Mouse (Mus musculus) hindbrain, postnatal 0 days (tissue): Measurements from ENCODE around the gene H2-DMa. TPM values are rescaled to one million over a fixed set of nuclear protein-coding genes. Genes with fewer than 3 reads are reported as not detected.
A peak's percentile ranks its signal among the peaks of the same experiment; 100 is the strongest.

ENCODE experiments used
- ATAC-seq: fragments of 200-750 bp; cut with Nextera tagmentation; 2 replicates; pipeline ENCODE4 v1.8.0; 2017; ENCODE audit warnings: mild to moderate bottlenecking, moderate TSS enrichment, moderate library complexity
- DNase-seq: peaks from one replicate; pipeline ENCODE4 v3.0.0-alpha.2; 2015; ENCODE audit warnings: low spot score
- H3K27ac ChIP-seq: fragments of 300-500 bp; sonication (generic); 2 replicates; pipeline ENCODE4 v1.5.1; 2014; ENCODE audit warnings: mild to moderate bottlenecking
- H3K27me3 ChIP-seq: fragments of 300-500 bp; sonication (generic); 2 replicates; pipeline ENCODE4 v1.6.1; 2014; ENCODE audit warnings: low read length, mixed read lengths; ENCODE audit not compliant: insufficient read depth
- H3K36me3 ChIP-seq: fragments of 300-500 bp; sonication (generic); 2 replicates; pipeline ENCODE4 v1.6.1; 2014; ENCODE audit warnings: low read length, mixed read lengths; ENCODE audit not compliant: insufficient read depth
- H3K4me1 ChIP-seq: fragments of 300-500 bp; sonication (generic); 2 replicates; pipeline ENCODE4 v1.6.1; 2014; ENCODE audit warnings: antibody characterized with exemption, low read length, mixed read lengths; ENCODE audit not compliant: insufficient read depth
- H3K4me2 ChIP-seq: fragments of 300-500 bp; sonication (generic); 2 replicates; pipeline ENCODE4 v1.6.1; 2014; ENCODE audit warnings: low read depth, mild to moderate bottlenecking, low read length, moderate library complexity, mixed read lengths
- H3K4me3 ChIP-seq: fragments of 300-500 bp; sonication (generic); 2 replicates; pipeline ENCODE4 v1.5.1; 2014; ENCODE audit warnings: low read length
- H3K9ac ChIP-seq: fragments of 300-500 bp; sonication (generic); replicated peaks from 2 replicates; pipeline ENCODE4 v1.6.1; 2014; ENCODE audit warnings: mild to moderate bottlenecking, low read length, moderate library complexity, mixed read lengths
- H3K9me3 ChIP-seq: fragments of 300-500 bp; sonication (generic); 2 replicates; pipeline ENCODE4 v1.6.1; 2016; ENCODE audit warnings: low read length, mixed read lengths
- CTCF ChIP-seq: IDR thresholded peaks from 2 replicates; pipeline ENCODE4 v1.5.1; 2016; ENCODE audit warnings: antibody characterized with exemption, control low read depth, low read depth
- WGBS: fragments of 180-500 bp; shearing (Covaris S2); extraction: QIAGEN DNeasy Blood & Tissue Kit; methylation state at CpG from one replicate; pipeline ENCODE4 v1.1.7; 2014; 5-methylcytosine and 5-hydroxymethylcytosine counted together
- polyA plus RNA-seq: library from polyadenylated mRNA; unstranded; fragments of >200 nt; fragmentation: Nextera tagmentation; extraction: Ambion mirVana; gene quantifications from 2 replicates; pipeline ENCODE4 v1.2.1, GENCODE M21; 2015
- total RNA-seq: library from RNA; depleted of rRNA; stranded (reverse); fragments of >200 nt; gene quantifications from 2 replicates; pipeline ENCODE4 v1.2.3, GENCODE M21; 2014

The H2-DMa gene
- total and polyA plus RNA-seq, 2 experiments from 2014 or later: 24.1 to 30.9 TPM

- ATAC-seq (no peak), DNase-seq (peak; percentile 77)
- H3K4me1 ChIP-seq: peaks cover 7% of the 10 kb centered on the region; the same call in 1 of the 2 replicates
- no peaks in the 10 kb centered on the region for H3K27me3 ChIP-seq
- peak overlapping the region; percentile 98 for H3K4me2 ChIP-seq
- peak overlapping the region; percentile 83 for H3K9ac ChIP-seq
- no peaks in the 10 kb centered on the region for H3K9me3 ChIP-seq
- H3K27ac ChIP-seq: peak overlapping the region; percentile 100
- WGBS: 2% methylated on average over 67 of the region's 67 CpGs
- TF ChIP-seq CTCF: no peak
- H3K4me3 ChIP-seq: peak overlapping the region; percentile 91
- peaks cover 37% of the 10 kb centered on the region for H3K36me3 ChIP-seq
Observed at GRCm38 (mm10) chr17:34118113-34118872, 1.0 kb upstream of the H2-DMa start.

- TF ChIP-seq CTCF: peak; percentile 14
- 3% methylated on average over 34 of the region's 38 CpGs for WGBS
Observed at GRCm38 (mm10) chr17:34118873-34119248, 480 bp upstream of the H2-DMa start.

DNA sequence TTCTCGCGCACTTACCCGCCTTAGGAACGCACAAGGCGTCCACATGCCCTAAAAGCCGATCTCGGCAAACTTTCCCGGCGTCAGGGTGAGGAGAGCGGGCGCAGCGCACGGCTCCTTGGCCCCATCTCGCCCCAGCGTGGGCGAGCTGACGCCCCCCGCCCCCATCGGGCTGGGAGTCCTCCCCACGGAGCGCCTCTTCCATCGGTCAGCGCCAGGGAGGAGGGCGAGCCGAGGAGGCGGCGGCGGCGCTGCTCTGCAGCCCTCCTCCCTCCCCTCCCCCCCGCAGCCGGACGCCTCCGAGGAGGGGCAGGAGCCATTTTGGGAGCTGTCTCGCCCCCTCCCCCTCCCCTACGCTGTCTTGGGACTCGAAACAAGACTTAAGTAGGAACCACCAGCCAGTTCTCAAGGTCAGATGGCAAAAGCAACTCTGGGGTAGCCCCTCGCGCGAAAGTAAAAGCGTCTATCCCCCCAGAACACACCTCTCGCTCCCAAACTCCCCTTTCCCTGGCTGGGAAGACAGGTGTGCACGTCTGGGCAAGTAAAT, 911 bp downstream of the H2-DMa start:
- peak overlapping the region; percentile 91 for H3K4me3 ChIP-seq
- under 1% methylated on average over 30 of the region's 42 CpGs for WGBS
- peaks cover 7% of the 10 kb centered on the region; the same call in 1 of the 2 replicates for H3K4me1 ChIP-seq
- H3K27ac ChIP-seq: peak overlapping the region; percentile 100
- peaks cover 17% of the 10 kb centered on the region; the same call in 1 of the 2 replicates for H3K36me3 ChIP-seq
- H3K9ac ChIP-seq: peak overlapping the region; percentile 95
- ATAC-seq (peak; percentile 10; the same call in 1 of the 2 replicates), DNase-seq (peak; percentile 93)
- no peak for TF ChIP-seq CTCF
- no peaks in the 10 kb centered on the region for H3K9me3 ChIP-seq
- H3K4me2 ChIP-seq: peak overlapping the region; percentile 98
- H3K27me3 ChIP-seq: no peaks in the 10 kb centered on the region

More at GRCm38 (mm10) chr17:34118873-34119248, 480 bp upstream of the H2-DMa start:
- Histone ChIP-seq H3K27me3 (no peaks in the 10 kb centered on the region), H3K4me3 (peak overlapping the region; percentile 91), H3K4me2 (peak overlapping the region; percentile 98), H3K9me3 (no peaks in the 10 kb centered on the region), H3K4me1 (peaks cover 7% of the 10 kb centered on the region; the same call in 1 of the 2 replicates), H3K9ac (peak overlapping the region; percentile 83), H3K36me3 (peaks cover 31% of the 10 kb centered on the region), H3K27ac (peak overlapping the region; percentile 100)
- ATAC-seq (no peak), DNase-seq (no peak)

GRCm38 (mm10) chr17:34120814-34121171, 1.5 kb downstream of the H2-DMa start:
- Histone ChIP-seq H3K4me1 (peaks cover 7% of the 10 kb centered on the region; the same call in 1 of the 2 replicates), H3K9me3 (no peaks in the 10 kb centered on the region)

GRCm38 (mm10) chr17:34121172-34121878, 2.0 kb downstream of the H2-DMa start:
- Histone ChIP-seq H3K36me3 (peaks cover 8% of the 10 kb centered on the region; the same call in 1 of the 2 replicates), H3K4me3 (peak overlapping the region; percentile 91), H3K4me2 (peak overlapping the region; percentile 98), H3K9me3 (no peaks in the 10 kb centered on the region), H3K4me1 (peaks cover 7% of the 10 kb centered on the region; the same call in 1 of the 2 replicates), H3K27ac (peak overlapping the region; percentile 100), H3K27me3 (no peaks in the 10 kb centered on the region), H3K9ac (peak overlapping the region; percentile 95)
- DNase-seq: peak; percentile 86
- WGBS: under 1% methylated on average over 32 of the region's 35 CpGs
- ATAC-seq: peak; percentile 48
- no peak for TF ChIP-seq CTCF

More at GRCm38 (mm10) chr17:34120814-34121171, 1.5 kb downstream of the H2-DMa start:
- 0% methylated on average over 30 of the region's 31 CpGs for WGBS
- Histone ChIP-seq H3K9ac (peak overlapping the region; percentile 95), H3K27ac (peak overlapping the region; percentile 100), H3K27me3 (no peaks in the 10 kb centered on the region), H3K4me3 (peak overlapping the region; percentile 91), H3K4me2 (peak overlapping the region; percentile 98), H3K36me3 (peaks cover 12% of the 10 kb centered on the region; the same call in 1 of the 2 replicates)
- TF ChIP-seq CTCF: no peak
- peak; percentile 0; the same call in 1 of the 2 replicates for ATAC-seq
- DNase-seq: peak; percentile 81

- DNase-seq: peak; percentile 82
- ATAC-seq: no peak
Observed at GRCm38 (mm10) chr17:34121879-34122187, 2.5 kb downstream of the H2-DMa start.

More at GRCm38 (mm10) chr17:34121879-34122187, 2.5 kb downstream of the H2-DMa start:
- peak overlapping the region; percentile 91 for H3K4me3 ChIP-seq
- H3K36me3 ChIP-seq: peaks cover 3% of the 10 kb centered on the region; the same call in 1 of the 2 replicates
- H3K27me3 ChIP-seq: no peaks in the 10 kb centered on the region
- peak overlapping the region; percentile 98 for H3K4me2 ChIP-seq
- H3K27ac ChIP-seq: peak overlapping the region; percentile 100
- 1% methylated on average over 7 of the region's 10 CpGs for WGBS
- peak overlapping the region; percentile 95 for H3K9ac ChIP-seq
- no peak for TF ChIP-seq CTCF
- no peaks in the 10 kb centered on the region for H3K9me3 ChIP-seq
- H3K4me1 ChIP-seq: 0 out of 2 replicates have a peak, but pooled peaks cover 3% of the 10 kb centered on the region
